Mouse (Mus musculus) lung, adult 2 months (tissue): ENCODE data around the gene Gm49378.

Experiments
- CTCF ChIP-seq: fragments of 200-500 bp; IDR thresholded peaks from 2 replicates; pipeline ENCODE4 v1.5.1; 2011; ENCODE audit warnings: mild to moderate bottlenecking, low read length, control low read depth; ENCODE audit not compliant: insufficient read depth
- POLR2A ChIP-seq: fragments of 200-500 bp; IDR thresholded peaks from 2 replicates; pipeline ENCODE4 v1.6.1; 2011; ENCODE audit warnings: low read depth, mild to moderate bottlenecking, control low read depth, low read length, borderline replicate concordance; ENCODE audit errors: extremely low read depth

- TF ChIP-seq CTCF (no peak), POLR2A (no peak)
Measured at GRCm38 (mm10) chr14:55618486-55619195, 19.1 kb downstream of the Gm49378 start.
